Mouse (Mus musculus) midbrain, embryonic 11.5 days (tissue): ENCODE measurements around the gene Pgrmc2. TPM values are rescaled to one million over a fixed set of nuclear protein-coding genes. Genes with fewer than 3 reads are reported as not detected.

Experiments
- ATAC-seq: fragments of 200-750 bp; cut with Nextera tagmentation; 2 replicates; pipeline ENCODE4 v1.8.0; 2017; ENCODE audit warnings: moderate TSS enrichment, moderate library complexity; ENCODE audit not compliant: low FRiP score
- DNase-seq: peaks from one replicate; pipeline ENCODE4 v3.0.0; 2015; ENCODE audit warnings: low spot score; ENCODE audit errors: missing footprints
- H3K27ac ChIP-seq: fragments of 300-500 bp; sonication (generic); 2 replicates; pipeline ENCODE4 v1.5.1; 2014; ENCODE audit warnings: low read depth, low read length
- H3K27me3 ChIP-seq: fragments of 300-500 bp; sonication (generic); 2 replicates; pipeline ENCODE4 v1.6.1; 2014; ENCODE audit warnings: mild to moderate bottlenecking, low read length, moderate library complexity, mixed read lengths; ENCODE audit not compliant: control insufficient read depth, insufficient read depth
- H3K36me3 ChIP-seq: fragments of 300-500 bp; sonication (generic); 2 replicates; pipeline ENCODE4 v1.6.1; 2014; ENCODE audit warnings: mild to moderate bottlenecking, low read length, moderate library complexity, mixed read lengths; ENCODE audit not compliant: control insufficient read depth, insufficient read depth
- H3K4me1 ChIP-seq: fragments of 300-500 bp; sonication (generic); 2 replicates; pipeline ENCODE4 v1.6.1; 2014; ENCODE audit warnings: low read length; ENCODE audit not compliant: control insufficient read depth, insufficient read depth
- H3K4me2 ChIP-seq: fragments of 300-500 bp; sonication (generic); 2 replicates; pipeline ENCODE4 v1.6.1; 2014; ENCODE audit warnings: mild to moderate bottlenecking, moderate library complexity
- H3K4me3 ChIP-seq: fragments of 300-500 bp; sonication (generic); 2 replicates; pipeline ENCODE4 v1.5.1; 2014; ENCODE audit warnings: low read depth, low read length
- H3K9ac ChIP-seq: fragments of 300-500 bp; sonication (generic); 2 replicates; pipeline ENCODE4 v1.6.1; 2014; ENCODE audit warnings: low read length
- H3K9me3 ChIP-seq: fragments of 300-500 bp; sonication (generic); 2 replicates; pipeline ENCODE4 v1.6.1; 2016; ENCODE audit warnings: low read length; ENCODE audit not compliant: control insufficient read depth
- WGBS: fragments of 180-500 bp; shearing (Covaris S2); extraction: QIAGEN DNeasy Blood & Tissue Kit; methylation state at CpG from one replicate; pipeline ENCODE4 v1.1.7; 2014; 5-methylcytosine and 5-hydroxymethylcytosine counted together
- polyA plus RNA-seq: library from polyadenylated mRNA; unstranded; fragments of >200 nt; fragmentation: Nextera tagmentation; extraction: Ambion mirVana; gene quantifications from 2 replicates; pipeline ENCODE4 v1.2.1, GENCODE M21; 2014

The Pgrmc2 gene
- polyA plus RNA-seq: 27.6 and 27.7 TPM in 2 replicates

- Histone ChIP-seq H3K9ac (peak within 1 kb of the TSS; percentile 81), H3K4me1 (peaks cover 9% of the 10 kb centered on the region), H3K27ac (peak within 1 kb of the TSS; percentile 73), H3K4me3 (peak within 1 kb of the TSS; percentile 86), H3K27me3 (no peaks in the 10 kb centered on the region), H3K4me2 (peak within 1 kb of the TSS; percentile 59), H3K36me3 (no peaks in the 10 kb centered on the region), H3K9me3 (no peaks in the 10 kb centered on the region)
- peak; percentile 100 for DNase-seq
- WGBS: under 1% methylated on average over 83 of the region's 95 CpGs
- ATAC-seq: peak; percentile 98
These were observed at the start of gene Pgrmc2 for GRCm38 (mm10) chr3:41082885-41083789. Gene Pgrmc2, minus strand, starts transcription at chr3:41083046.

- whole genome bisulfite sequencing: 15% methylated on average over 12 of the region's 12 CpGs
- DNase-seq (peak; percentile 85), ATAC-seq (peak; percentile 27)
- Histone ChIP-seq H3K36me3 (no peaks in the 10 kb centered on the region), H3K4me1 (peaks cover 2% of the 10 kb centered on the region), H3K9ac (no peak overlapping the region), H3K27me3 (no peaks in the 10 kb centered on the region), H3K9me3 (no peaks in the 10 kb centered on the region), H3K27ac (no peak overlapping the region), H3K4me2 (peak overlapping the region; percentile 29; the same call in 1 of the 2 replicates), H3K4me3 (no peak overlapping the region)
These were observed 41.1 kb upstream of the Pgrmc2 start for GRCm38 (mm10) chr3:41124000-41124294.

GRCm38 (mm10) chr3:41123190-41123999 lies 40.5 kb upstream of the Pgrmc2 start:
- H3K36me3 ChIP-seq: no peaks in the 10 kb centered on the region
- no peak overlapping the region for H3K27ac ChIP-seq
- ATAC-seq (peak; percentile 66), DNase-seq (no peak)
- H3K4me3 ChIP-seq: no peak overlapping the region
- H3K4me2 ChIP-seq: peak overlapping the region; percentile 29; the same call in 1 of the 2 replicates
- no peak overlapping the region for H3K9ac ChIP-seq
- H3K4me1 ChIP-seq: peaks cover 2% of the 10 kb centered on the region
- no peaks in the 10 kb centered on the region for H3K27me3 ChIP-seq
- 24% methylated on average over 10 of the region's 10 CpGs for WGBS
- H3K9me3 ChIP-seq: no peaks in the 10 kb centered on the region

GRCm38 (mm10) chr3:41118173-41118572 lies 35.3 kb upstream of the Pgrmc2 start:
- H3K27ac ChIP-seq: no peak overlapping the region
- H3K9ac ChIP-seq: no peak overlapping the region
- no peaks in the 10 kb centered on the region for H3K36me3 ChIP-seq
- H3K27me3 ChIP-seq: no peaks in the 10 kb centered on the region
- no peak for DNase-seq
- no peak overlapping the region for H3K4me3 ChIP-seq
- no peak overlapping the region for H3K4me2 ChIP-seq
- ATAC-seq: no peak
- H3K9me3 ChIP-seq: no peaks in the 10 kb centered on the region
- 82% methylated on average over 5 of the region's 5 CpGs for WGBS
- H3K4me1 ChIP-seq: no peaks in the 10 kb centered on the region

- no peaks in the 10 kb centered on the region for H3K4me1 ChIP-seq
- no peak overlapping the region for H3K9ac ChIP-seq
- no peak overlapping the region for H3K27ac ChIP-seq
- no peaks in the 10 kb centered on the region for H3K36me3 ChIP-seq
- no peak overlapping the region for H3K4me2 ChIP-seq
- ATAC-seq: no peak
- H3K9me3 ChIP-seq: no peaks in the 10 kb centered on the region
- H3K4me3 ChIP-seq: no peak overlapping the region
- no peaks in the 10 kb centered on the region for H3K27me3 ChIP-seq
- no peak for DNase-seq
These were observed 34.6 kb upstream of the Pgrmc2 start for GRCm38 (mm10) chr3:41117447-41117846.

GRCm38 (mm10) chr3:41113186-41113585 lies 30.3 kb upstream of the Pgrmc2 start:
- H3K36me3 ChIP-seq: no peaks in the 10 kb centered on the region
- H3K9ac ChIP-seq: no peak overlapping the region
- H3K4me3 ChIP-seq: no peak overlapping the region
- no peaks in the 10 kb centered on the region for H3K9me3 ChIP-seq
- DNase-seq: no peak
- no peaks in the 10 kb centered on the region for H3K4me1 ChIP-seq
- no peak overlapping the region for H3K4me2 ChIP-seq
- H3K27me3 ChIP-seq: no peaks in the 10 kb centered on the region
- 77% methylated on average over 5 of the region's 5 CpGs for WGBS
- no peak for ATAC-seq
- H3K27ac ChIP-seq: no peak overlapping the region

- 71% methylated on average over 6 of the region's 6 CpGs for WGBS
- Histone ChIP-seq H3K9ac (no peak overlapping the region), H3K4me2 (no peak overlapping the region), H3K36me3 (no peaks in the 10 kb centered on the region), H3K4me3 (no peak overlapping the region), H3K9me3 (no peaks in the 10 kb centered on the region), H3K27ac (no peak overlapping the region), H3K27me3 (no peaks in the 10 kb centered on the region), H3K4me1 (no peaks in the 10 kb centered on the region)
- ATAC-seq (no peak), DNase-seq (no peak)
These were observed 25.5 kb upstream of the Pgrmc2 start for GRCm38 (mm10) chr3:41108306-41108785.

GRCm38 (mm10) chr3:41107600-41108305 lies 24.9 kb upstream of the Pgrmc2 start:
- Histone ChIP-seq H3K4me1 (no peaks in the 10 kb centered on the region), H3K27ac (no peak overlapping the region), H3K9me3 (no peaks in the 10 kb centered on the region), H3K4me2 (no peak overlapping the region), H3K36me3 (no peaks in the 10 kb centered on the region), H3K9ac (no peak overlapping the region), H3K27me3 (no peaks in the 10 kb centered on the region), H3K4me3 (no peak overlapping the region)
- DNase-seq: no peak
- 79% methylated on average over 14 of the region's 14 CpGs for WGBS
- no peak for ATAC-seq
